Mouse (Mus musculus) heart, adult 2 months (tissue): ENCODE measurements around the gene Arap1.

ENCODE experiments used
- EP300 ChIP-seq: fragments of 200-500 bp; IDR thresholded peaks from 2 replicates; pipeline ENCODE4 v1.6.1; 2011; ENCODE audit warnings: low read depth, low read length, control low read depth; ENCODE audit not compliant: insufficient read depth
- POLR2A ChIP-seq: fragments of 200-500 bp; IDR thresholded peaks from 2 replicates; pipeline ENCODE4 v1.6.1; 2011; ENCODE audit warnings: mild to moderate bottlenecking, low read depth, low read length, control low read depth; ENCODE audit not compliant: insufficient read depth

DNA sequence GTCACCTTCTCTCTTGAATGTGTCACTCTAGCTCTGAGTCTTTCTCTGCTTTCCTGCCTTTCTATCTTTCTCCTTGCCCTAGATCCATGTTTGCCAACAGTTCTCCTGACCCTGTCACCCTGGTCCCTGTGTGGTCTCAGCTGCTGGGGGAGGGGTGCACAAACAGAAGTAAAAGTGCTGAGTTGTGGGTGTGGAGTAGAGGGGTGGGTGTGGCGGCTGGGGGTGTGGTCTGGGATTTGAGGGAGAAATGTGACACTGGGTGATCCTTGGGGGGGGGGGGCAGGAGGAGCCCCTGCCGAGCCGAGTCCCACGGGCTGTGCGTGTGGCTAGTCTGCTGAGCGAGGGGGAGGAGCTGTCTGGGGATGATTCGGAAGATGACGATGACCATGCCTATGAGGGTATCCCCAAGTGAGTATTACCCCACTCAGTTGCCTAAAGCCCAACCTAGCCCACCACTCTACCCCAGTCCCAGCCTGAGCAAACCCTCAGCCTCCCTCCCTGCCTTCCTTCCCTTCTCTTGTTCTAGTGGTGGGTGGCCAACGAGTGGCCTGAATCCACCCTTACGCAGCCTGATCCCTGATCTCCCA lies 38.1 kb downstream of the Arap1 start:
- TF ChIP-seq EP300 = no peak
- no peak for TF ChIP-seq POLR2A
